Mouse (Mus musculus) duodenum, adult 2 months (tissue): Measurements from ENCODE around the gene Magi3. TPM values are rescaled to one million over a fixed set of nuclear protein-coding genes. Genes with fewer than 3 reads are reported as not detected.

ENCODE experiments used
- polyA plus RNA-seq: library from polyadenylated mRNA; depleted of rRNA; stranded (reverse); fragments of >200 nt; gene quantifications from 2 replicates; pipeline ENCODE4 v1.2.3, GENCODE M21; 2012; ENCODE audit warnings: low replicate concordance; rRNA removed

Magi3 gene
- polyA plus RNA-seq = 4.1 and 4.9 TPM in 2 replicates

GRCm38 (mm10) chr3:104220295-104220965 is at the start of gene Magi3:
Gene Magi3 (minus strand): TSS chr3:104220374.

DNA sequence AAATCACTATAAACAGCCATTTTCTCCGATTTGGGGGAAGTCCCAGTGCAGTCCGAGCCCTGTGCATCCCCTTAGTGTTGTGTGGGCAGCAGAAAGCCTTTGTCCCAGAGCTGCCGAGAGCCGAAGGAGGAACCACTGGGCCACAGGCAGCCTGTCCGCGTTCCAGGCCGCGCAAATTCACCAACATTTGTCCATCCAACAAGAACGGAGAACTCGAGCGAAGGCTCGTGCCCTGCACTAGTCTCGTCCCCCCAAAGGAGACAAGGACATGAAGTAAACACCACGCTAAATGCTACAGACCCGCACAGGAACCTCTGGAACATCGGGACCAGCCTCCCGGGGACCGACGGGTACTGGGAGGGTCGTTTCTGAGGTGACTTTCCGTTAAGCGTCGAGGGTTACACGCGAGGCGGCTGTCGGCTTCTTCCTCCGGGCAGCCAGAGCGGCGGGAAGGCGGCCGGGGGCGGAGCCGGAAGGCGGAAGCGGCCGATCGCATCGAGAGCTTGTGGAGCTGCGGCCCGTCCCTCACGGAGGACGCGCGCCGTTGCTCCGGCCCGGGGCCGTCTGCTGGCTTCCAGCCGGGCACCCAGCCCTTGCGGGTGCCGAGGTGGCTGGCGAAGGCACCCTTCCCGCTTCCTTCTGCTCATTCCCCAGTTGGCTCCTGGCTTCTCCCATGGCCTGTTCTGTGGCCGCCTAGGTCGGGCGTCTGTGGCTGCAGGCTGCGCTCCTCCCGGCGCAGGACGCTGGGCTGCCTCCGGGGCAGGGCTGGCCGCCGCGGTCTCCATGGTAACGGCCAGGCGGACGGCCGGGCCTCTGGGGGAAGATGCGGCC is 252.1 kb downstream of the Magi3 start, which contains the start of gene Phtf1:
Phtf1 (plus strand) TSS at position 250 of the 831 bp plus-strand sequence.

